Mouse (Mus musculus): ENCODE measurements around the gene Irgm1. TPM values are rescaled to one million over a fixed set of nuclear protein-coding genes. Genes with fewer than 3 reads are reported as not detected.
"Not testable (repeated sequence)": the region's sequence is repeated elsewhere in the genome, so short reads cannot be mapped to it uniquely, and the experiment has no call there.

Irgm1 gene
- polyA plus RNA-seq, 1 experiment from 2014 or later = 1.4 TPM

DNA sequence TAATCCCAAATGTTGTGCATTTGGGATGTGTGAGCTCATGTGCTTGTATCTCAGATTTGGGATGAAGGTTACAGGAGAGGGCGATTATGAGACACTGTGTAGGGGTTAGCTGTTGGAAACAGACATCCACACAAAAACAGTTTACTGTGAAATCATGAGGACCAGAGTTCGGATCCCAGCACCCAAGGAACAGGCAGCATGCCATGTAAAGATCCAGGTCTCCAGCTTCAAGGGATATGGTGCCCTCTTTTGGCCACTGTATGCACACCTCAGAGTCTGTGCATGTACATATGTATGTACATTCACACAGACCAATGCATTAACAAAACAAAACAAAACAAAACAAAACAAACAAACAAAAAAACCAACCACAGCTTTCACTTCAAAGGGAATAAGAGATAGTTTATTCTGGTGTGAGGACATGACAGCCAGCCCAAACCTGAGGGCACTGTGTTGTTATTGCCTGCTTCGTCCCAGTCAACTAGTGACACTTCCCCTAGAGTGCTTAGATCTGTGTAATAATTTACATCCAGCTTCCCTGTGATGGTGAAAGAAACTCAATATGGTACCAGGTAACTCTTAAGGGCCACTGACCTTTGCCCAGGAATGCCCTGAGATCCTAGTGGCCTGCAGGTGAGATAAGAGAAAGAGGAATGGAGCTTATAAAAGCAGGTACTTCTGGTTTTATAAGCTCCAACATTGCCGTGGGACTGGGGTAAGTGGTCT lies 20.1 kb downstream of the Irgm1 start:
- no peaks in the 10 kb centered on the region for H3K36me3 ChIP-seq
- DNase-seq (ENCODE audit: low spot score) = no peak
- peaks cover 23% of the 10 kb centered on the region for H3K4me1 ChIP-seq
- H3K4me3 ChIP-seq = no peak overlapping the region
- 86% methylated on average over 4 of the region's 4 CpGs for WGBS
- H3K9me3 ChIP-seq (replicated peaks) = no peaks in the 10 kb centered on the region
- peaks cover 32% of the 10 kb centered on the region for H3K27me3 ChIP-seq (ENCODE audit: low read depth, poor library complexity, severe bottlenecking)
- no peak overlapping the region for H3K27ac ChIP-seq

DNA sequence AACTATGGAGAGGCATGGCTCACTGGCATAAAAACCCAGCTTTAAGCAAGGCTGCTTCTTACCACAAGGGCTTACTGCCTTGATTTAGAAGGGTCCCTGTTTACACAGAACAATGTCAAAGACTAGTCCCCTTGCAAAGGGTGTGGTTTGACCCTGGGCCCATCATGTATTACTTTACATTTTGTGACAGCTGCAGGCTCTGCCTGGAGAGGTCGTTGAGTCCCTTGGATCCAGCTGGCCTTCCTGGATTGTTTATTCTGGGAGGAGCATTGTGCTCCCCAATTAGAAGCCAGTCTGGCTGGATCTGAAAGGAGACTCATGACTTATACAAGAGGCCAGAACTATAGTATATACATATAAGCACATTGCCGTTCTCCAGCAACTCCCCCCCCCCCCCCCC lies 21.2 kb downstream of the Irgm1 start:
- Histone ChIP-seq H3K27me3 (ENCODE audit: low read depth, poor library complexity, severe bottlenecking) (peaks cover 35% of the 10 kb centered on the region), H3K36me3 (no peaks in the 10 kb centered on the region), H3K4me1 (peaks cover 24% of the 10 kb centered on the region), H3K27ac (no peak overlapping the region), H3K9me3 (replicated peaks) (no peaks in the 10 kb centered on the region), H3K4me3 (no peak overlapping the region)
- 39% methylated on average over 2 of the region's 2 CpGs for WGBS
- DNase-seq (ENCODE audit: low spot score) = no peak

DNA sequence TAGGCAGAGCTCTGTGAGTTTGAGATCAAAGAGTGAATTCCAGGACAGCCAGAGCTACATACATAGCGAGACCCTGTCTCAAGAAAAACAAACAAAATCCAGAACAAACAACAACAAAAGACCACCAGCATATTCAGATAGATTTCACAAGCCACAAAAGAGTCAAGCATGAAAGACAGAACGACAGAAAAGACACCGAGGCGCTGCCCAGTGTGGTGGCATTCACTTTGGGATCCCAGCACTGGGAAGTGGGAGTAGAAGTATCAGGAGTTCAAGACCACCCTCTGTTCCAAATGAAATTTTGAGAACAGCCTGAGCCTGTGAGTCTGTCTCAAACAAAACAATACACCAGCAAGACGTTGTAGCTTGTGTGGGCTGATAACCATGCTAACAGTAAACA lies 24.6 kb downstream of the Irgm1 start:
- WGBS = 71% methylated on average over 5 of the region's 5 CpGs
- Histone ChIP-seq H3K36me3 (no peaks in the 10 kb centered on the region), H3K4me3 (no peak overlapping the region), H3K4me1 (0 out of 2 replicates have a peak, but pooled peaks cover 3% of the 10 kb centered on the region), H3K27ac (no peak overlapping the region), H3K9me3 (replicated peaks) (no peaks in the 10 kb centered on the region), H3K27me3 (ENCODE audit: low read depth, poor library complexity, severe bottlenecking) (peaks cover 45% of the 10 kb centered on the region)
- no peak for DNase-seq (ENCODE audit: low spot score)

DNA sequence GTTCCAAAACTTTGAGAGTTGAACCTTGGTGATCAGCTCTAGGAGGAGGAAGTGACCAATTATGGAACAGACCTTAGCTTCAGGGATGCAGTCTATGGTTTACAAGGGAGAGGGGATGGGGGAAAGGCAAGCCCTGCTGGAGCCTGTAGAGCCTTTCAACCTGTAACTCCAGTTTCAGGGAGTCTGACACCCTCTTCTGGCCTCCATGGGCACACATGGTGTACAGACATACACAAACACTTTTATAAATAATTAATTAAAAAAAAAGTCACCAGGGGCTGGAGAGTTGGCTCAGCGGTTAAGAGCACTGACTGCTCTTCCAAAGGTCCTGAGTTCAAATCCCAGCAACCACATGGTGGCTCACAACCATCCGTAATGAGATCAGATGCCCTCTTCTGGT lies 25.1 kb downstream of the Irgm1 start:
- not testable (repeated sequence) for H3K9me3 ChIP-seq (replicated peaks); H3K27ac ChIP-seq; H3K4me3 ChIP-seq; DNase-seq (ENCODE audit: low spot score); H3K4me1 ChIP-seq; H3K36me3 ChIP-seq
- peaks cover 45% of the 10 kb centered on the region for H3K27me3 ChIP-seq (ENCODE audit: low read depth, poor library complexity, severe bottlenecking)
- 85% methylated on average over 2 of the region's 2 CpGs for WGBS

DNA sequence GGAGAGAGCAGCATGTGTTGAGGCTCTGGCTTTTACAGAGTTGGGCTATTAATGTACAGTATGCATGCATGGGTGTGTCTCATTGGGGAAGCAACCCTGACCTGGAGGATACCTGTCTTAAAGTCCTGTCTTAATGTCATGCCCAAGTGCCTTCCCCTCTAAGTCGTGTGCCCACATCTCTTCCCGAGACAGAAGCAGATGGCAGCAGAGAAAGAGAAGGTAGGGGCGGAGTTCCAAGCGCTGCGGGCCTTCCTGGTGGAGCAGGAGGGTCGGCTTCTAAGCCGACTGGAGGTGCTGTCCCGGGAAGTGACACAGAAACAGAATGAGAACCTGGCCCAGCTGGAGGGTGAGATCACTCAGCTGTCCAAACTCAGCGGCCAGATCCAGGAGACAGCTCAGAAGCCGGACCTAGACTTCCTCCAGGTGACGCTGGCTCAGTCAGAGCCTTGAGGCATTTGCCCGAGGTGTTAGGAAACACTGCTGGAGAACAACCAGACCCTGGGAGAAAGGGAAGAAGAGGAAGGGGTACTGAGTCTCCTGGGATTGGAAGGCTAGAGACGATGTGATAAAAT lies 26.2 kb downstream of the Irgm1 start:
- Histone ChIP-seq H3K27ac (no peak overlapping the region), H3K4me3 (0 out of 2 replicates have a peak overlapping the region, but pooled peaks have one; percentile 0), H3K27me3 (ENCODE audit: low read depth, poor library complexity, severe bottlenecking) (peaks cover 44% of the 10 kb centered on the region), H3K36me3 (no peaks in the 10 kb centered on the region), H3K4me1 (0 out of 2 replicates have a peak, but pooled peaks cover 3% of the 10 kb centered on the region), H3K9me3 (replicated peaks) (no peaks in the 10 kb centered on the region)
- no peak for DNase-seq (ENCODE audit: low spot score)
- WGBS = 27% methylated on average over 13 of the region's 13 CpGs

DNA sequence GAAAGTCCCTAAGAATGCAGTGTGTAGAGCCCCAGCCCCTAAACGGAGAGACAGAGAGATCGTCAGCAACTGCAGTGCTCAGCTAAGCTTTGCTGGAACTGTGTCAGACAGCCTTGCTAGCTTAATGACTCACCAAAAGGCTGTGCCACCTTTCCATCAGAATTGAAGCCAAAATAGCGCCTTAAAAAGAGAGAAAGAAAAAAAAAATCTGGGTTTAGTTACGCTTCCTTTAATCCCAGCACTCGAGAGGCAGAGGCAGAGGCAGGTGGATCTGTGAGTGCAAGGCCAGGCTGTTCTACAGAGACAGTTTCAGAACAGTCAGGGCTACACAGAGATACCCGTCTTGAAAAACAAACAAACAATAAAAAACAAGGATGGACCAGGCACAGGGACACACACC lies 27.2 kb downstream of the Irgm1 start:
- DNase-seq (ENCODE audit: low spot score) = no peak
- Histone ChIP-seq H3K9me3 (replicated peaks) (no peaks in the 10 kb centered on the region), H3K27me3 (ENCODE audit: low read depth, poor library complexity, severe bottlenecking) (peaks cover 44% of the 10 kb centered on the region), H3K27ac (no peak overlapping the region), H3K36me3 (no peaks in the 10 kb centered on the region), H3K4me1 (0 out of 2 replicates have a peak, but pooled peaks cover 3% of the 10 kb centered on the region), H3K4me3 (no peak overlapping the region)
- WGBS = 63% methylated on average over 6 of the region's 6 CpGs

DNA sequence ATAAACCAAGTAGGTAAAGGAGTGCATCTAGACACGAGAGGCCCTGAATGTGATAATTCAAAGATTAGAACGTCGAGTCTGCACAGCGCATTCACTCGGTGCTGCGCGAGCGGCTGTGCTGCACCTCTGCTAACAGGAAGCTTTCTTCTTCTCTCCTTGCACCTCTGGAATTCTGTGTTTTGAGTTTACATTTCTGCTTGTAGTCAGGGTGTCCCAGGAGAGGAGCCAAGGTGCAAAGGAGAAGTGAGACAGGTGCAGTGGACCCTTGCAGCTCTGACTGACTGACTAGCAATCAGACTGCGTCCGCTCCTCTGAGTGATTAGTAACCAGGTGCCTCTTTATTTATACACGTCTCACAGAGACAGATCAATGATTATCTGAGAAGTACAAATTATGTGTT lies 28.3 kb downstream of the Irgm1 start:
- DNase-seq (ENCODE audit: low spot score) = no peak
- 87% methylated on average over 11 of the region's 11 CpGs for WGBS
- H3K36me3 ChIP-seq = no peaks in the 10 kb centered on the region
- no peaks in the 10 kb centered on the region for H3K9me3 ChIP-seq (replicated peaks)
- no peak overlapping the region for H3K27ac ChIP-seq
- H3K4me1 ChIP-seq = peaks cover 9% of the 10 kb centered on the region
- no peak overlapping the region for H3K4me3 ChIP-seq
- H3K27me3 ChIP-seq (ENCODE audit: low read depth, poor library complexity, severe bottlenecking) = peaks cover 44% of the 10 kb centered on the region

DNA sequence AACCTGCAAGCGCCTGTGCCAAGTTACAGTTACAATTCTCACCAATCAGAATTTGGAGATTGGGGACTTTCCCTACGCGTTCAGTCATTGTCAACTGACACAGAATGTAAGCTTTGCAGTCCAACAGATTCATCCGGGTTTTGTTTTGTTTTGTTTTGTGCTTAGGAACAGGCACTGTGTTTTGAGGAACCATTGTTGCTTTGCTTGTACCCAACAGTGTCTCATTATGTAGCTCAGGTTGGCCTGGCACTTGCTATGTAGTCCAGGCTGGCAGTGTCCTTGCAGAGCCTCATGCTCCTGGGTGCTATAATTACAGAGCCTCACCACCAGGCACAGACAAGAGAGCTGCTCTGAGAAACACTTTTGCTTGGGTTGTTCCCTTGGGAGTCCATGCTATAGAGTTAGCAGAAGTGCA lies 29.1 kb downstream of the Irgm1 start:
- Histone ChIP-seq H3K4me3 (no peak overlapping the region), H3K27ac (no peak overlapping the region), H3K4me1 (peaks cover 17% of the 10 kb centered on the region), H3K36me3 (no peaks in the 10 kb centered on the region), H3K9me3 (replicated peaks) (no peaks in the 10 kb centered on the region), H3K27me3 (ENCODE audit: low read depth, poor library complexity, severe bottlenecking) (peaks cover 43% of the 10 kb centered on the region)
- DNase-seq (ENCODE audit: low spot score) = no peak
- 88% methylated on average over 4 of the region's 4 CpGs for WGBS

DNA sequence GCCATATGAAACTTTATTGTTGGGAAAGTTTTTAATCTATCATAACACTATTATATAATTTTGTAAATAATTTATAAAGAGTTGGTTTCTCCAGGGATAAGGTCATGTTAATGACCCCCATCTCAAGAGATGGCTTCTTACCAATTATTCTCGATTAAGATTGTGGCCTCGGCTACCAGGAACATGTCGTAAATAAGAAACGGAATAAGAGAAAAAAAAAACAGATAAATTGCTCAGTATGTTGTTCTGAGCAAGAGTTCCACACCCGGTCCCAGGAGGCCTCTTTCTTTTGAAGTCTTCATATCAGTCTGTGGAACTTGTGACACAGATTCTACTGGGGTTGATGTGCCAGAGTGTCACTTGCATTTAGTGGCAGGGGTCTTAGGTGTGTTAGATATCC lies 30.3 kb downstream of the Irgm1 start:
- no peak for DNase-seq (ENCODE audit: low spot score)
- Histone ChIP-seq H3K27me3 (ENCODE audit: low read depth, poor library complexity, severe bottlenecking) (peaks cover 54% of the 10 kb centered on the region), H3K9me3 (replicated peaks) (no peaks in the 10 kb centered on the region), H3K4me1 (peaks cover 23% of the 10 kb centered on the region), H3K27ac (no peak overlapping the region), H3K4me3 (no peak overlapping the region), H3K36me3 (no peaks in the 10 kb centered on the region)
- 86% methylated on average over 5 of the region's 5 CpGs for WGBS

DNA sequence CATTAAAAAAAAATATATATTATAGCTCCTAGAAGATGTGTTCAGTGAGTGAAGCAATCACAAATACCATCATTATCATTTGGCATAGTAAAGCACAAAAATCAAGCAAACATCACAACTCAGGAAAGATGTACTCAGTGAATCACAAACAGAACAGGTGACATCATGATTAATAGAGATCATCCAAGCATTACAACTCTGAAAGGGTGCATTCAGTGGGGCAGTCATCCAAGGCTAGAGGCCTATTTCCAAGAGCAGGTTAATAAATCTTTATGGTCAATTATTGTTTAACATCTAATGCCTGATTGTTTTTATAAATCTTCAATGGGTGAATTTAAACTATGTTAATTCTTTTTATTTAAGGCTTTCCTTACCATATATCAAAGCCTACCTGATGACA lies 30.7 kb downstream of the Irgm1 start:
- H3K4me3 ChIP-seq = no peak overlapping the region
- no peak overlapping the region for H3K27ac ChIP-seq
- H3K27me3 ChIP-seq (ENCODE audit: low read depth, poor library complexity, severe bottlenecking) = peaks cover 58% of the 10 kb centered on the region
- no peak for DNase-seq (ENCODE audit: low spot score)
- H3K36me3 ChIP-seq = no peaks in the 10 kb centered on the region
- H3K9me3 ChIP-seq (replicated peaks) = no peaks in the 10 kb centered on the region
- H3K4me1 ChIP-seq = peaks cover 23% of the 10 kb centered on the region

DNA sequence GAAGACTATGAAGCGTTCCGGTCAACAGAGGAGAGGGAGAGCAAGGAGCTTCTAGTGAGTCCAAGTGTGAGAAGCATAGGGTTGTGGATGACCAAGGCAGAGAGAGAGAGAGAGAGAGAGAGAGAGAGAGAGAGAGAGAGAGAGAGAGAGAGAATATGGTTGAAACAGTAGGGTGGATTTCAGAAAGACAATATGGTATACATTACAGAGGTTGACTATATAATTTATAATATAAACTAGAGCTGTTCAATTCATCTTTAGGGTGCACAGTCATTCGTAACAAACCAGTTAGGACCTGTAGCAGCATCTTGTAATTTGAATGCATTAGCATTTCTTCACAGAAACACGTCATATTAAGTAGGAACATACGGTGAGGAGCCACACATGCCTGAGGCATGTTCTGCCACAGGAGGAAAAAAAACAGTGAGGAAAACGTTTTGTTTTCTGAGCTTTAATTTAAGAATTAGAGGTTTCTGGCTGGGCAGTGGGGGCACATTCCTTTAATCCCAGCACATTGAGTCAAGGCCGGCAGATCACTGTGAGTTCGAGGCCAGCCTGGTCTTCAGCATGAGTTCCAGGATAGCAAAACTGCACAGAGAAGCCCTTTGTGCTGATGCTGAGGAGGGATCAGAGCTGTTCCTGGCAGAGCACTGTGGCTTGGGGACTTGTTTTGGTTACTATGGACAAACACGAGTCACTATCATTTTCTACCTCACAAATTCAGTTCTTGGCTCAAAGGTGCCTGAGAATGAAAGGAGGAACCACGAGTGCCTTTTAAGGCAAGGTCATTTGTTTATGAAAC lies 32.4 kb downstream of the Irgm1 start:
- Histone ChIP-seq H3K27ac (no peak overlapping the region), H3K27me3 (ENCODE audit: low read depth, poor library complexity, severe bottlenecking) (peaks cover 54% of the 10 kb centered on the region), H3K4me1 (peaks cover 26% of the 10 kb centered on the region), H3K36me3 (no peaks in the 10 kb centered on the region), H3K9me3 (replicated peaks) (no peaks in the 10 kb centered on the region), H3K4me3 (peak overlapping the region; percentile 71)
- 79% methylated on average over 10 of the region's 10 CpGs for WGBS
- no peak for DNase-seq (ENCODE audit: low spot score)

DNA sequence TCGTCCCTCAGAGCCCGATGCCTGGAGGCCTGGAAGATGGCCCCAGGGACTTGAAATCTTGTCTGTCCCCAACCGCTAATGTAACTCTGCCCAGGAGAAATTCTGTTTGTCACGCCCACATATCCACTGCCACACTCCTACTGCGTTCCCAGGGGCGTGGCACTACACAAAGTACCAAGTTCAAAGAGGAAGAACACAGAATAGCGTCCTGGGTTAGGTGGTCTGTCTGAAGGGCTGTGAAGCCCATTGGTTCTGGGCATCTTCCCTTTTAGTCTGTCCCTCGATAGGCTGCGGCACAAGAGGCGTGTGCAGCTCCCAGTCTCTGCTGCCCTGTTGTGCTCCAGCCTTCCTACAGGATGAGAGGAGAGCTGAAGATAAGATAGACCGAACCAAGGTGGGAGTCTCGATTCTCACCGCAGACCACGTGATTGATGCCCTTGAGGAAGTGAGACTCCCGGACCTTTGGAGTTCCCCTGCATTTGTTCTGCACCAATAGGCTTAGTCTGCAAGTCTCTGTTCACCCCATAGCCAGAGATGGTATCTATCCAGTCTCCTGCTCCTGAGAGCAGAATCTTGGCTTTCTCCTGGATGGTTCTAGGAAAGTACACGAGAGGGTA lies 33.2 kb downstream of the Irgm1 start:
- Histone ChIP-seq H3K4me1 (peaks cover 26% of the 10 kb centered on the region), H3K9me3 (replicated peaks) (no peaks in the 10 kb centered on the region), H3K27ac (no peak overlapping the region), H3K36me3 (no peaks in the 10 kb centered on the region), H3K4me3 (peak overlapping the region; percentile 71), H3K27me3 (ENCODE audit: low read depth, poor library complexity, severe bottlenecking) (peaks cover 54% of the 10 kb centered on the region)
- WGBS = 5% methylated on average over 16 of the region's 16 CpGs
- peak; percentile 41 for DNase-seq (ENCODE audit: low spot score)
